Mouse (Mus musculus): ENCODE measurements around the gene Tpcn2.

DNA sequence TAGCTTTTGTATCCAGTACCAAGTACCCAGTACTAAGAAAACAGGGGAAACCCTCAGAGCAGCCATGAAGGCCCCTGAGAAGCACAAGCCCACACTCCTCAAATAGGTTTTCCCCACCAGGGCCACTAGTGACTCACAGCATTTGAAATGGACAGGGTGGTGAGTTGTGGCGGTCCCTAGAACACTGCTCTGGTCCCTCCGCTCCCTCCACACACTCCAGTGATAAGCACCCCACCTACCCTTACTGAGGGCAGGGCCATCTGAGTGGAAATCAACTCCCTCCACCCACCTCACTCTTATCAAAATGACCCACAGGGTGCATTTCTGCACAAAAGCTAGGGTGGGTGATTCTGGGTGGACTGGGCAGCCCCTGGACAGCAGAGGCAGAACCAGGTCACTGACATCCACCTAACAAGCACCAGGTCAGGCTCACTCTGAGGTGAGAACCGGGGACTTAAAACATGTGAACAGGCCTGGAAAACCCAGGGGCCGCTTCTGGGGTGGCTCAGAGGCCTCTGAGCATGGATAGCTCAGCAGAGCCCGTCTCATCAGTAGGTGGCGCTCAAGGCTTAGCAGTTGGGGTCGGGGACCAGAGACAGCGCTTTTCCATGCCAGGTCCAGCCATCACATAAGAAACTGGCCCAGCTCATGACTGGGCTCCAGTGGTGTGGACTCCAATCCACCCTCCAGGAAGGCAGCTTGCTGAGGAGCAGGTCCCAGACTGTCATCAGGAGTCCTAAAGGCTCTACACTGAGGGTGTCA lies 30.9 kb downstream of the Tpcn2 start:
- TF ChIP-seq POLR2A (IDR thresholded peaks at IDR 0.05; ENCODE audit: extremely low read depth, insufficient read depth, low read length) = no peak
- peak; percentile 93 for TF ChIP-seq CTCF (IDR thresholded peaks at IDR 0.05; ENCODE audit: low read depth, low read length)
